Mouse (Mus musculus): Measurements from ENCODE around the gene Pik3r1.
A peak's percentile ranks its signal among the peaks of the same experiment; 100 is the strongest.

Gene Pik3r1

DNA sequence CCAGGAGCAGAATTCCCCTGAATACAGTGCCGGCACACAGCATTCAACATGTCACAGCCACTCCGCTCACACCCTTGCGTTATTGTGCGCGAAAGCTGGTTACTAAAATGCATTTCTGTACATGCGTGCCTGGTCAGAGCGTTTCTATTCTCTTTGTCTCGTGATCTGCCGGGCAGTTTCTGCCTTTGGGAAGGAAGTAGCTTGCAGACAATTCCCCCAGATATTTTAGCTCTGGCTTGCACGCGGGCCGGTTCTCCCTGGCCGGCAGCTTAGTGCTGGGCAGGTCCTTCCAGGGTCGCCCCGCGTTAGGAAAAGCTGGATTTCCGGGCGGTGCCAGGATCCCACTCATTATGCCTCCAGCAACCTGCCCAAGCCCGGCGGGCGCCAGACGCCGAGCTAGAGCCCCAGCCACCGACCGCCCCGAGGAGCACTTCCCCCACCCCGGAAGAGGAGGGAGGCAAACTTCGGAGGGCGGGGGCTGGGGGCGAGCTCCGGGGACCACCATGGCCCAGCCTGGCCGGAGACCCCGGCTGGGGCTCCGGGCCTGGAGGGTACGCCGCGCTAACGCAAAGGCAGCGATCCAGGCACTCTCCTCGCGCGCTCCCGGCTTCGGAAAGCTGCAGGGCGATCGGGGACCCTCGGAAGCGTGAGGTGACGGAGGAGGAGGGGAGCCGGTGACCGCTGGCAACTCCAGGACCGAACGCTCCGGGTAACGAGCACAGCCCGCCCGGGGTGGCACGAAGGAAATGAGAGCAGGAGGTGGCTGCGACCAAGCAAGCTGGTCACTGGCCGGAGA is 806 bp downstream of the Pik3r1 start:
- DNase-seq (ENCODE audit: low read depth, low spot score) = peak; percentile 65

DNA sequence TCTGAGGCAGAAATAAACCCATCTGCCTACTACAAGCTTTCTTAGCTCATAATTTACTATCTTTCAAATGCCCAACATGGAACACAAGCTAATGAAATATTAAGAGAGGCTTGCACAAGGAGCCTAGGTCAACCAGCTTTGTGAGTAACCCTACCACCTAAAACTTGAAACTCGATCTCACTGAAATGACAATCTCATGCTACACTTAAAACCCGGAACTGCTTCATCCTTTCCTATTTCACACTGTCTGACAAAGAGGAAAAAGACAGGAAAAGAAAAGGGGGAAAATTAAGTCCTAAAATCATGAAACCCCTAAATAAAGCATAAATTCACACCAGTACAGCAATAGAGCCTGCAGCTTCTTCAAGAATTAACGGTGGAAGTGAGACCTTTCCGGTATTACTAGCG is 1.4 kb downstream of the Pik3r1 start:
- no peak for DNase-seq (ENCODE audit: low read depth, low spot score)

DNA sequence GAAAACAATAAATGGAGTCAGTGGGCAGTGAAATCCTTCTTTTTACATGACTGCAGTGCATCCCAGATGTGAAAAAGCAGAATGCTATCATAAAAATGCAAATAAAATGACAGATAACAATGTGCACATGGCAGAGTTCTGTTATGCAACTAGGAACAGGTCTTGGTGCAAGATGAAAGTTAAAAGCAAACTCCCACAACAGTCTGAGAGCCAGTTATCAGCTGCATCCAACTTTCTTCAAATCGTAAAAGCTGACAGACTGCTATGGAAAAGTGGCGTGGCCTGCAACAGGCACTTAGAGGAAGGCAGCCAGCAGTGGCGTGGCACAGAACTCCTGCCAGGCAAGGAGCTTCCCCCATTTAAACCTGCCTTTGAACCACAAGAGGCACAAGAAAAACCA is 2.0 kb downstream of the Pik3r1 start:
- DNase-seq (ENCODE audit: low read depth, low spot score) = peak; percentile 37

DNA sequence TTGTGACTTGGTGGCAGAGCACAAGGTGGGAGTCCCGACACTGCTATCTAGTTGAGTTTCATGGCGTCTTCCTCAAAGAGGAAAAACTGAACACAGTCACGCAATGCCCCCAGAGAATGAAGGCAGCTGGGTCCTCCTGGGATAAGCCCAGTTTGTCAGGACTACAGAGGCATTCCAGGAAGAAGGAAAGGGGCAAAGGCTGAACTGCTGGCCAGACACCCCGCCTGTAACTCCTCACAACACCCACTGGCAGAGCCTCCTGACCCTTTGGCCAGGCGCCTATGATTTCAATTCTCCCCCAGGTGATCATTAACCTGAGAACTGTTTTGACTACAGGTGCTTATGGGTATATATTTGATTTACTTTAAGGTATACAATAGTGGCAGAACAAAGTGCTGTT is 3.9 kb downstream of the Pik3r1 start:
- no peak for DNase-seq (ENCODE audit: low read depth, low spot score)

DNA sequence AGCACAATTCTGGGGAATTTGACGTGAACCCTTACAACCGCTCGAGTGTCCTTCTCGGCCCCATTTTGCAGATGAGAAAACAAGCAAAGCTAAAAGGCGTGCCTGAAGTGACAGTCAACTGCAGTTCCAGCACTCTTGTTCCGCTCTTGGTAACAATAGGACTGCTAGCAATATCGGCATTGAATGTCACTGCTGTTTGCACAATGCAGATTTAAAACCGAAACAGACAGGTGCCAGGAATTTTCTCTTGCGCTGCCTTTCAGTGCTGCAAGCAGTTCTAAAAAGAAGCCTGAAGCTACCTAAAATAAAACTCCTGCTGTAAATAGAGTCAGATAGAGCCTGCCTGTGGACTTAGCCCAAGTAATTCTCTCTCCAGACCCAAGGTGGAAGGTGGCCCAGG is 4.3 kb downstream of the Pik3r1 start:
- DNase-seq (ENCODE audit: low read depth, low spot score) = no peak

DNA sequence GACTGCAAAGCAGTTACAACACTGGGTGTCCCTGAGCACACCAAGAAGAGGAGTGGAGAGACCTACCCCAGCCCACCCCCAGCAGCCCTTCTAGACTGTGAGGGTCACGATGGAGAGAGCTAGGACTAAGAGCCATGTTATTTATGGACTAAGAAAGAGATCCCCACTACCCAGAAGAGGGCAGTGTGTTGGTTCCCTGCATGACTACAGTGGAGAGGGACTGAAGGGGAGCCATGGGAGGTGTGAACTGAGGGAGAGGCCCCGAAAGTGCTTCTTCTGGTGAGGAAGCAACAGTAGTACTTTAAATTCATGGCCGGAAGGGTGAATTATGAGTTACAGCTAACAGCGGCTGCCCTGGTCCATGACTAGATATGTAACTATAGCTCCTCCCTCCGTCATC is 4.9 kb downstream of the Pik3r1 start:
- DNase-seq (ENCODE audit: low read depth, low spot score) = peak; percentile 29

DNA sequence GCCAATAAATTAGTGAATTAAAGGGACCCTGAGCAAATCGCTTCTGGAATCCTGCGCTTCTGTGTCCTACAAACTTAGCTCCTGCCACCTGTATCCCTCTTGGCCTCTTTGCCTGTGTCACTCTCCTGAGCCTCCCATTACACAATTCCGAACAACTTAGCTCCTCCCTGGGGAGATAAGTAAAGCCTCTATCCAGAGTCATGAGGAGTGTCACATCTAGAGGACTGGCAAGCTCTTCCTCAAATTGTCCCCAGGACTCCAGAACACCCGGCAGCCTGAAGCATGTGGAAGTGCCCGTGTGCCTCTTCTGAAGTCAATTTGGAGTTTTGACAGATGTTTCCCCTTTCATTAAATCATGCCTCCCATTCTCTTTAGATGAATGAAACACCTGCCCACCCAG is 6.4 kb downstream of the Pik3r1 start:
- no peak for DNase-seq (ENCODE audit: low read depth, low spot score)

DNA sequence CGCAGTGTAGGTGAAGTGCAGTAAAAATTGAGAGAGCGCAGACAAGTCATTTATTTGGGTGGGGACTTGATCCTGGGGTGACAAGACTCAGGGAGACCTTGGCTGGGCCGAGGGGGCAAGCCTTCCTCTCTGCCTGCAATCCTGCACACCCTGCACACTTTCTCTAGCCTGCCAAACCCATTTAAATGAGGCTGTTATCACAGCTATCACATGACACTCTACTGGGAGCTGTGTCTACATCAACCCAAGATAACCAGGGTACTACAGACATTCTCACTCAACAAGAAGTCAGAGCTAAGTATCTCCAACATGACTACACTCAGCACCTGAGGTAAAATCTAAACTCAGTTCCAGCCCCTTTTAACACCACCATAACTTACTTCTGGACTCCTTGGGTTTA is 7.1 kb downstream of the Pik3r1 start:
- DNase-seq (ENCODE audit: low read depth, low spot score) = no peak

DNA sequence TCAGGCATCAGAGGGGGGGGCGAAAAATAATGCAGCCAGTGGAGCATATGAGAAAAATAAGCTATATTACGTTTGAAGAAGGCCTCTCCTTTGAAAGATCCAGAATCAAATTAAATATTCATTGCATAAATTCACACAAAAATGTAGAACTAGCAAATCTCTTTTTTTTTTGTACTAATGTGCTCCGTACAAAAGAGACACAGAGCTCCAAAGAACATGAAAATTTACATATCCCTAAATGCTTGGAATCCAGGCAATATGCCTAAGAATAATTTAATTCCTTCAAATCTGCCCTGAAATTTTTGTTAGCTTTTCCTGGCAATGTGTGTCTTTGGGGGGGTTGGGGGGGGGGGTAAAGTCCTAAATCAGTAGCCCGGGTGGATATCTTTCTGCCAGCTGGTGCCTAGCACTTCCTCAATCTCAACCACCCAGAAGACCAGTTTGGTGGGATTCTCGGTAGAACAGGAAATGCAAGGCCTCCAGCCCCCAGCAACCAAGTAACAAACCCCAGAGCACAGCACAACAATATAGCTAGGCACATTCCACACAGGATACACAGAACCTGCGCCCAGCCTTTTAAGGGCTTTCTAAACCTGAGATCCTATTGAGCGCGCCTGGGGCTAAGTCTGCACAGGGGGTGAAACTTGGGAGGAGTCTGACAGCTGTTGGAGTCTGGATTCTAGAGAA is 7.9 kb downstream of the Pik3r1 start:
- DNase-seq (ENCODE audit: low read depth, low spot score) = peak; percentile 28

DNA sequence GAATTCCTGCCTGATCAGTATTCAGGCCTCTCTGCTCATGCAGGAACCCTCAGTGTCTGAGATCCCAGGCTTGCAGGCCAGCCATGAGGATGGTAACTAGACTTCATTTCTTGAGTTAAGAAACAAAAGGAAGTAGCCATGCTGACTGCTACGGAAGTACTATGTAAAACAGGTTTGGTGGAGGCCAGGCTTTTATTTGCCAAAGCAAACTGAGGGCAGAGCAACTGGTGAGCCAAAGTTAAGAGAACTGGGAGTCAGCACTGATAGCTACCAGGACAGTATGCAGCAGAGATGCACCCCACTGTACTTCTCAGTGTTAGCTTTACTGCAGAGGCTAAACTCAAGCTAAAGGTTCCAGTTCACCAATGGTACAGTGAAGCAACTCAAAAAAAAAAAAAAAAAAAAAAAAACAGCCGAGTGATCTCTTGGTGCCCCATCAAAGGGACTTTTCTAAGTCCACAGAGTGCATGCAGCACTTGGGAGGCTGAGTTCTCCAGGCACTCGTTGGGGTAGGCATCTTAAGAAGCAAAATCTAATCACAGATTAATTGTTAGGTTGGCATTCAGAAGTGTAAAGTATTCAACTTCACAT is 8.6 kb downstream of the Pik3r1 start:
- no peak for DNase-seq (ENCODE audit: low read depth, low spot score)

DNA sequence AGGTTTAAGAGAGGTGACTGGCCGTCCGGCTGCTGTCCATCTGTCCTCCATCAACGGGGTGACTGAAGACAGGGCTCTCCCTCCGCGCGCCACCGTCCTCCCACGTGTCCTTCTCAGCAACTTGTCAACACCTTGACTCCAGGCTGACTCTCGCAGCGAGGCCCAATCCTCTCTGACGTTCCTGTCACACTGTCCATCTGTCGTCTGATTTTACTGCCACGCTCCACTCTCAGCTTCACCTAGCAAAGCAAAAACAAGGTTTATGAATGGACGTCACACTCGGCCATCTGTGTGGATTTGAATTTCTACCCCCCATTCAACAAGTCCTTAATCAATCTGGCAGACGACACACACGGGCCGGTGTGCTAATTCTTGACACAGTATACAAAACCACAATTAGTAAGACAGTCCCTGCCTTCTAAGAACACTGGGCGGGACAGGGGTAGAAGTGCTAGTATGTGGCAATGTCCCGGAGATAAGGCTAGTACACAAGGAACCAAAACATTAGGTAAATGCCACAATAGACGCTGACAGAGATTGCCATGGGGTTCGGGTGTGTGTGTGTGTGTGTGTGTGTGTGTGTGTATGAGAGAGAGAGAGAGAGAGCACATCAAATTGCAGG is 10.1 kb downstream of the Pik3r1 start:
- DNase-seq (ENCODE audit: low read depth, low spot score) = peak; percentile 49

DNA sequence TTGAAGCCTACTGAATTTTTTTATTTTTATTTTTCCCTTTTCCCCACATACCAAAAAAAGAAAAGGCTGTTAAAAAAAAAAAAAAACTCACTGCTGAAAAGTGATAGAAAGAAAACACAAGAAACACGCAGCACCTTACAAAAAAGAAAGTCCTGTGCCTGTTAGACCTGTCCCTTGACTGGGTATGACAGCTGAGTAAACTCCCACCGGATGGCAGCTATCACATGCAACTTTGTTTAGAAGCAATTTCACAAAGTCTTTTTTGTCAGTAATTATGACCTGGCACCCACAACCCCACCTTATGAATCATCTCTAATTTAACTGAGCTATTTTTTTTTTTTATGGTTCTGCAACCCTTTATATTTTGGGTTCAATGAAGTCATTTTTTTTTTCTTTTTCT is 12.8 kb downstream of the Pik3r1 start:
- no peak for DNase-seq (ENCODE audit: low read depth, low spot score)

DNA sequence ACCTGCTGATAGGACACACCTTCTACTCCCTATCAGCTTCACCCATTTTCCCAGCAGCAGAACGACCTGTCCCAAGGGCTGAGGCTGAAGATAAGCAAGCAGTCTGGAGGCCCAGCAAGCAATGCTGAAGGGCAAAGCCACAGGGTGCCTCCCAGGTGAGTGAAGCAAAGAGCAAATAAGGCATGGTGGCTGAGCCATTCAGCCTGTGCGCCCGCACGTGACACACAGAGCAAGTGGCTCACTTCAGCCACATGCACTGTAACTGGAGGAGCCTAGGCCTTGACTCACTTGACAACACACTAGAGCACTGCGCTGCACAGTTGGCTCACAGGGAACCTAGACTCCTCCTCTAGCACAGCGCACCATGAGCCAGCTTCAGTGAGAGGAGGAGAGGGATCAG is 14.4 kb downstream of the Pik3r1 start:
- peak; percentile 50 for DNase-seq (ENCODE audit: low read depth, low spot score)

DNA sequence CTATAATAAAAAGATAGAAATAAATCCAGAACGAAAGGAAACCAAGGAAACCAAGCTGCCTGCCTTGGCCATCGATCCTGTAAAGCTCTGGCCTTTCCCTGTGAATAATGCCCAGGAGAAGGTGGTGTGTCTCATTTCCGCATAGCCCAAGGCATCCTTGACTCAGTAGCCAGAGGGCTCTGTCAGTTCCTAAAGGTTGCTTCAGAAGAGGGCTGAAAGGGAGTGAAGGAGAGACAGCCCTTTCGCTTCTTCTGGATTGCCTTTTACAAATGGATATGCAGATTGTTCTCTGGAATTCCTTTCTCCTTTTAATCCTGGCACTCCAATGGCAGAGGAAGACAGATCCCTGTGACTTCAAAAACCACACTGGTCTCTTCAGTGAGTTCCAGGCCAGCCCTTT is 16.2 kb downstream of the Pik3r1 start:
- no peak for DNase-seq (ENCODE audit: low read depth, low spot score)

DNA sequence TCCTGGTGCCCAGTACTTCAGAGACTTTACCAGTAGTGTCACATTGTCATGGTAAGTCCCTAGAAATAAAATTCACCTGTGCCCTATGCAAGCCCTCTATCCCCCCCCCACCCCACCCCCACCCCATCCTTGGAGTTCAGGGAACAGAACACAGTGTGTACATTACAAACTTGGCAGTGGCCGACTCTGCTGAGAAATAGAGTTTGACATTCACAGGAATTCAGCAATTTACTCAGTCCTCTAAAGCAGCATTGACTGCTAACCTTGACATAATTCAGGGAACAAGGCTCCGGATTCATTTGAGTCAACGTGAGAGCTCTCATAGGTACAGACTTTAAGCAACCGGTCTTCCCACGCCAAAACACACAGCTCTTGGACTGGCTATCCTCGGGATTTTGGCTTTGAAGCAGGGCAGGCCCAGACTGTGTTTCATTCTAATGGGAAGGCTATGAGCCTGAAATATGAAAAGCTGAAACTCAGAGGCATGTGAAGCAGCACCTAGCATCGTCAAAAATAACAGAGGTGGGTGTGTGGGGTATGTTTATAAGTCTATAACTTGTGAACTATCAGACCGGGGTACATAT is 21.9 kb downstream of the Pik3r1 start:
- no peak for DNase-seq (ENCODE audit: low read depth, low spot score)

DNA sequence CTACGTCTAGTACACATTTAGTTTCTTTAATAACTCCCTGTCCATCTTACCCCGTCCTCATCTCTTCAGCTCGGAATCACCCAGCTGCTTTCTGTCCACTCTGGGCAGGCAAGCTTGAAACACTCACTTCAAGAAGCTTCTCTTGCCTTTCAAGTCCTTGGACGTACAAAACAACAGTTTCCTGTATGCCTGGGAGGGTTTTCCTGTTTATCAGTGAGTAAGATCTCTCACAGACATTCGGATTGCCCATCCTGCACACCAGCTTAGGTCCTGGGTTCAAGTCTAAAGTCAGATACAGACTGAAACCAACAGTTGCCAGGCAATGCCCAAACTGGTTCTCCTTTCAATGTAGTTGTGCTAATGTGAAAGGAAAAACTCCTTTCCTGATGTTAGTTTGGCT is 23.1 kb downstream of the Pik3r1 start:
- DNase-seq (ENCODE audit: low read depth, low spot score) = no peak

DNA sequence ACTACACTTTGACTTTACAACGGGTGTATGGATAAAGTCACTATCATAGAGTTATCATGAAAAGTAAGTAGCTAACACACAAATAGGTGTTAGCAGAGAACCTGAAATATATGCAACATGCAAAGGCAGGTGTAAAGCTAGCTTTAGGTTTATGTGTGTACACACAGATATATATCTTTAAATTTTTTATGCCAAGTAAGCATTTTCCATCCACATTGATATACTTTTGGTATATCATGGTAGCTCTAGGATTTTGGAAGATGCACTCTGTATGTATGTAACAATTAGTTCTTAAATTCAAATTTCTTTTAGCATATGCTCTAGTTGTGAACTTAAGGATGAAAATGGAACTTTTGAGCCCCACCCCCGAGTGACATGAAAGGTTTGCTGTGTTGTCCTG is 24.0 kb downstream of the Pik3r1 start:
- DNase-seq (ENCODE audit: low read depth, low spot score) = no peak

DNA sequence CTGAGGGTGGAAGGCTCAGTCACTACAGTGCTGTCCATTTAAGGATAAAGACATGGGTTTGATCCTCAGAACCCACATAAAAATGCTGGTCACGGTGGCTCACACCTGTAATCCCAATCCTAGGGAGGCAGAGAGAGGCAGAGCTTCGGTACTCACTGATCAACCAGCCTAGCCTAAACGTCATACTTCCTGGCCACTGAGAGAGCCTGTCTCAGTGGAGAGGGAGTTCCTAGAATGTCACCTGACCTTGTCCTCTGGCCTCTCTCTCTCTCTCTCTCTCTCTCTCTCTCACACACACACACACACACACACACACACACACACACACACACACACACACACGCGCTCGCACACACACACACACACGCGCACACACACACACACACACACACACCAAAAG is 24.8 kb downstream of the Pik3r1 start:
- DNase-seq (ENCODE audit: low read depth, low spot score) = no peak

DNA sequence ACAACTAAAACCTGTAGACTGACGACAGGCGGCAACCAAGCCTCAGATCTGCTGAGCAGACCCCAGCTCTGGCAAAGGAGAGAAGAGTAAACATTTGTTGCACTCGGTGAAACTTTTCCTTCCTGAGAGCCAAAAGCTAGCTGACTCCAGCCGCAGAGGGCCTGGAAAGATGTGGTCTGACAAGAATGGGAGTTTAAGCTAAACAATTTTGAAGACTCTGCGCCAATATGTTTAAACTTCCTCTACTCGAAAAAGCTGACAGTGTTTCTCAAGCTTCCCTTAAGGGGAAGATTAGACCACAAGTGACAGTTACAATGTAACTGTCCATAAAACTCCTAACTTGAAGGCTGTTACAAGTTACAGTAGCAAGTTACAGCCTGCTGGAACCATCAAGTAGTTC is 25.4 kb downstream of the Pik3r1 start:
- no peak for DNase-seq (ENCODE audit: low read depth, low spot score)

DNA sequence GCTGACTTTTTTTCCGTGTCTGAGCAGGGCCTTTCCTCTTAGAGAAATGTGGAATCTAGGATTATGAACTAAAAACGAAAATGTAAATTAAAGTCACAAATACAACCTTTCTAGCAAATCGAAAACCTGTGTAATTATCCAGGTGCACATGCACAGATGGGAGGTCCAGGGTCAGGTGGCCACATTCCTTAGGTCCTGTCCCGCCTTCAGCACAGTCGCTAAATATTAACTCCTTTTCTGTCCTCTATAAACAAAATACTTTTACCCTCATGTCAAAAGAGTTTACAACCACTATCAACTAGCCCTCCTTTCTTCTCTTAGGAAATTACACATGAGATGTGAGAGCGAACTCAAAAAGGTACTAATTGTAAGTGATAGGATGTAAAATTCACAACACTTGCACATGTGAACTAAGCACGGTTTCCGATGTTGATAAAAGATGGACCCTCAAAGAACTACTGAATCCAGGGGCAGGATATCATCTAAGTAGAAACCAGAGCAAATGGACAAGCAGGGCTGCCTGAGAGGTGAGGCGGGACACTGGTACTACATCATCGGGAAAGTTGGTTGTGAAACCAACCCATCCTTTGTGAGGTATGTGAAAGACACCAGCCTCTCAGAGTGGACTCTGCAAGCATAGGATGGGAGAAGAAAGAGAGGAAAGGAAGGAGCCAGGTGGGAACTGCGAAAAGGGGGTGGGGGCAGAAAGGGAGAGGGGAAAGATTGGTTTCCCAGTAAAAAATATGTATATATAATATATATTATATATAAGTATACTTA is 26.3 kb downstream of the Pik3r1 start:
- DNase-seq (ENCODE audit: low read depth, low spot score) = no peak

DNA sequence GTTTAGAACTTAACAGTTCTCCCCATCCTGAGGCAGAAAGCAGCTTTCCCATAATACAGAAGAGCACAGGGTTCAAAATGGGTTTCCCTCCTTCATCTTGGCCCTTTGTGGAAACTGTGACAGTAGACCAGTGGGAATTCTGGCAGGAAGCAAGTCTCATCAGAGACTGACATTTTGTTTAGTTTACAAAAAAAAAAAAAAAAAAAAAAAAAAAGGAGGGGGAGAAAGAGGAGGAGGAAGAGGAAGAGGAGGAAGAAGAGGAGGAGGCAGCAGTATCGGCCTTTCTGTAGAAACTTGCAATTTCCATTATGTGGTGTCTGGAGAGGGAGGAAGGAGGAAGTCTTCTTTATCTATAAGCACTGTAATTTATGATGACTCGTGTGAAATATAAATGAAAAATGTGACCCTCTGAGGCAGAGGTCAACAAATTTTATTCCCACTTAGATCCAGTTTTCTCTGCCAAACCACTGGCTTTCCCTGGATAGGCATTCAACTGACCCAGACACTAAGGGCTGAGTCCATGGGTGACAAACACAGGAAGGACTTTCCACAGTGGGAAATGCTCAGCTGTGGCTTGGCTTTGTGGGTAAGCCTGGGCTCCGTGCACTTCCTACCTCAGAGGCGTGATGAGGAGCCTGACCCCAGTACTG is 28.2 kb downstream of the Pik3r1 start:
- DNase-seq (ENCODE audit: low read depth, low spot score) = no peak

All from brain, adult 2 months (tissue).